Mouse (Mus musculus) spleen, adult 2 months (tissue): ENCODE data around the gene Papss2. TPM values are rescaled to one million over a fixed set of nuclear protein-coding genes. Genes with fewer than 3 reads are reported as not detected.

Source experiments
- DNase-seq, 2 experiments: peaks; one replicate each; pipeline versions ENCODE4 v3.0.0 to v3.0.0-alpha.2; 2012 to 2021; ENCODE audit warnings: low spot score in 2 of 2, low read depth in 1 of 2
- H3K27ac ChIP-seq: fragments of 200-500 bp; 2 replicates; pipeline ENCODE4 v1.5.1; 2012; ENCODE audit warnings: low read length, inconsistent platforms; ENCODE audit not compliant: insufficient read depth
- H3K27me3 ChIP-seq: fragments of 200-500 bp; 2 replicates; pipeline ENCODE4 v1.6.1; 2012; ENCODE audit warnings: mild to moderate bottlenecking, moderate library complexity, low read length, inconsistent platforms; ENCODE audit not compliant: control insufficient read depth, insufficient read depth
- H3K36me3 ChIP-seq: fragments of 200-500 bp; 2 replicates; pipeline ENCODE4 v1.6.1; 2012; ENCODE audit warnings: mild to moderate bottlenecking, low read length, inconsistent platforms; ENCODE audit not compliant: control insufficient read depth, insufficient read depth
- H3K4me1 ChIP-seq: fragments of 200-500 bp; 2 replicates; pipeline ENCODE4 v1.6.1; 2011; ENCODE audit warnings: inconsistent platforms; ENCODE audit not compliant: control insufficient read depth, insufficient read depth, insufficient read length
- H3K4me3 ChIP-seq: fragments of 200-500 bp; 2 replicates; pipeline ENCODE4 v1.5.1; 2011; ENCODE audit warnings: mild to moderate bottlenecking, inconsistent platforms; ENCODE audit not compliant: insufficient read depth, insufficient read length; ENCODE audit errors: extremely low read depth
- CTCF ChIP-seq: fragments of 200-500 bp; IDR thresholded peaks from 2 replicates; pipeline ENCODE4 v1.5.1; 2011; ENCODE audit warnings: mild to moderate bottlenecking, inconsistent platforms; ENCODE audit not compliant: insufficient read depth, insufficient read length, insufficient replicate concordance; ENCODE audit errors: extremely low read depth
- POLR2A ChIP-seq: fragments of 200-500 bp; IDR thresholded peaks from 2 replicates; pipeline ENCODE4 v1.6.1; 2011; ENCODE audit warnings: low read depth, low read length, inconsistent platforms
- WGBS: fragments of 180-500 bp; shearing (Covaris S2); methylation state at CpG from one replicate; pipeline ENCODE4 v1.1.7; 2018; 5-methylcytosine and 5-hydroxymethylcytosine counted together
- polyA plus RNA-seq: library from polyadenylated mRNA; depleted of rRNA; stranded (reverse); fragments of >200 nt; gene quantifications from 2 replicates; pipeline ENCODE4 v1.2.3, GENCODE M21; 2012

The Papss2 gene
- polyA plus RNA-seq, 1 experiment, result 1.8 TPM

GRCm38 (mm10) chr19:32637357-32638275 lies 42.0 kb downstream of the Papss2 start:
- peaks cover 5% of the 10 kb centered on the region; the same call in 1 of the 2 replicates for H3K4me1 ChIP-seq
- H3K4me3 ChIP-seq, result no peak overlapping the region

GRCm38 (mm10) chr19:32638276-32638903 lies 42.8 kb downstream of the Papss2 start:
- Histone ChIP-seq H3K4me3 (no peak overlapping the region), H3K4me1 (peaks cover 5% of the 10 kb centered on the region; the same call in 1 of the 2 replicates), H3K27ac (no peak overlapping the region), H3K36me3 (no peaks in the 10 kb centered on the region), H3K27me3 (no peaks in the 10 kb centered on the region)
- TF ChIP-seq CTCF, result no peak
- no peak for TF ChIP-seq POLR2A
- DNase-seq, result no peak
- WGBS, result 72% methylated on average over 13 of the region's 13 CpGs

More at GRCm38 (mm10) chr19:32637357-32638275, 42.0 kb downstream of the Papss2 start:
- Histone ChIP-seq H3K27me3 (no peaks in the 10 kb centered on the region), H3K36me3 (no peaks in the 10 kb centered on the region), H3K27ac (peak overlapping the region; percentile 57; the same call in 1 of the 2 replicates)
- WGBS, result 38% methylated on average over 16 of the region's 16 CpGs
- TF ChIP-seq POLR2A, result no peak
- TF ChIP-seq CTCF, result no peak
- DNase-seq, result no peak

- H3K27me3 ChIP-seq, result no peaks in the 10 kb centered on the region
- 96% methylated on average over 7 of the region's 7 CpGs for WGBS
- no peaks in the 10 kb centered on the region for H3K36me3 ChIP-seq
- peaks cover 6% of the 10 kb centered on the region; the same call in 1 of the 2 replicates for H3K4me1 ChIP-seq
- no peak overlapping the region for H3K4me3 ChIP-seq
- no peak overlapping the region for H3K27ac ChIP-seq
- no peak for TF ChIP-seq CTCF
- no peak for TF ChIP-seq POLR2A
- no peak for DNase-seq
Observed at GRCm38 (mm10) chr19:32641535-32641934, 45.9 kb downstream of the Papss2 start.

- DNase-seq, result no peak
Observed at GRCm38 (mm10) chr19:32641995-32642394, 46.4 kb downstream of the Papss2 start.

GRCm38 (mm10) chr19:32643642-32644041 lies 48.1 kb downstream of the Papss2 start:
- H3K4me3 ChIP-seq, result no peak overlapping the region
- TF ChIP-seq CTCF (no peak), POLR2A (no peak)
- 0 out of 2 replicates have a peak, but pooled peaks cover 2% of the 10 kb centered on the region for H3K4me1 ChIP-seq
- H3K27ac ChIP-seq, result no peak overlapping the region
- H3K27me3 ChIP-seq, result no peaks in the 10 kb centered on the region
- 91% methylated on average over 3 of the region's 3 CpGs for WGBS
- DNase-seq, result no peak
- H3K36me3 ChIP-seq, result no peaks in the 10 kb centered on the region

More at GRCm38 (mm10) chr19:32641995-32642394, 46.4 kb downstream of the Papss2 start:
- Histone ChIP-seq H3K27ac (no peak overlapping the region), H3K4me3 (no peak overlapping the region), H3K36me3 (no peaks in the 10 kb centered on the region), H3K4me1 (peaks cover 3% of the 10 kb centered on the region; the same call in 1 of the 2 replicates), H3K27me3 (no peaks in the 10 kb centered on the region)
- TF ChIP-seq CTCF (no peak), POLR2A (no peak)
- WGBS, result 94% methylated on average over 8 of the region's 8 CpGs

- no peaks in the 10 kb centered on the region for H3K27me3 ChIP-seq
- 67% methylated on average over 7 of the region's 7 CpGs for WGBS
- H3K4me3 ChIP-seq, result no peak overlapping the region
- DNase-seq, result no peak
- 0 out of 2 replicates have a peak, but pooled peaks cover 2% of the 10 kb centered on the region for H3K4me1 ChIP-seq
- no peaks in the 10 kb centered on the region for H3K36me3 ChIP-seq
- no peak for TF ChIP-seq POLR2A
- TF ChIP-seq CTCF, result no peak
- H3K27ac ChIP-seq, result no peak overlapping the region
Observed at GRCm38 (mm10) chr19:32645939-32646338, 50.3 kb downstream of the Papss2 start.
